Mouse (Mus musculus) gastrocnemius, adult 8-10 months (tissue): ENCODE measurements around the gene Gabpb1. TPM values are rescaled to one million over a fixed set of nuclear protein-coding genes. Genes with fewer than 3 reads are reported as not detected.

Experiments used
- DNase-seq, 2 experiments: peaks; one replicate each; pipeline ENCODE4 v3.0.0; 2022; ENCODE audit warnings: low spot score in 2 of 2
- total RNA-seq, 4 experiments: library from RNA; stranded (reverse); gene quantifications; 2 replicates each; pipeline ENCODE4 v1.2.4; 2022

Gabpb1 gene
- total RNA-seq: 1 to 10 TPM; 6.1 to 9.0 (median 6.4) TPM

DNA sequence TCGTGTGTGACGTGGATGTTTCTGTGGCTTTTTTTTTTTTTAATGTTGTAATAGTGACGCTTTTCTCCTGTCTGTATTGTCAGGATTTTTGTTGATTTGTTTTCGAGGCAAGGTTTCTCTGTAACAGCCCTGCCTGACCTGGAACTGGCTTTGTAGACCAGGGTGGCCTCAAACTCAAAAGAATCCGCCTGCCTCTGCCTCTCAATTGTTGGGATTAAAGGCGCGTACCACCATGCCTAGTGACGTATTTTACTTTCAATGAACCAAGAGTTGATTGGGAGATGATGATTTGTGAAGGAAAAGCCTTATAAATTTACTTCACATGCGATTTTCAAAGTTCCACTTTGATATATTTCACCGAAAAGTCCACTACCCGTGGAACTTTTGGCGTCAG is at the start of gene Gabpb1:
TSS of gene Gabpb1 (minus strand) at position 216 of the 394 bp plus-strand sequence.
- no peak for DNase-seq

GRCm38 (mm10) chr2:126712950-126713349 is 36.8 kb upstream of the Gabpb1 start:
- DNase-seq: no peak

DNA sequence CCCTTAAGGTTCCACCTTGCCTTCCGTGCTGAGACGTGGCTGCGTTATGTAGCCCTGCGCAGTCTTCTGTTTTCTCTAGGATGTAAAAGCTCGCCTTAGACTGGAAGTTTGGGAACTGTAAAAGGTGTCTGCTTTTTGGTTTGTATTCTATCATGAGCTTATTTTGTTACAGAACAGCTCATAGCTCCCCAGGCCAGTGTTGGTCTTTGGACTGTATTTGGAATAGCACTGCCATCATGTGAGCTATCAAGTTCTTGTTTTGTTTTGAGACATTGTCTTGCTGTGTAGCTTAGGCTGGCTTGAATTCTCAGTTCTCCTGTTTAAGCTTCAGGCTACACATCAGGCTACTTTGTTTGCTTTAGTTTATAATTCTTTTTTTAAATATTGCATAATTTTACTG is 36.4 kb upstream of the Gabpb1 start:
- DNase-seq: no peak

DNA sequence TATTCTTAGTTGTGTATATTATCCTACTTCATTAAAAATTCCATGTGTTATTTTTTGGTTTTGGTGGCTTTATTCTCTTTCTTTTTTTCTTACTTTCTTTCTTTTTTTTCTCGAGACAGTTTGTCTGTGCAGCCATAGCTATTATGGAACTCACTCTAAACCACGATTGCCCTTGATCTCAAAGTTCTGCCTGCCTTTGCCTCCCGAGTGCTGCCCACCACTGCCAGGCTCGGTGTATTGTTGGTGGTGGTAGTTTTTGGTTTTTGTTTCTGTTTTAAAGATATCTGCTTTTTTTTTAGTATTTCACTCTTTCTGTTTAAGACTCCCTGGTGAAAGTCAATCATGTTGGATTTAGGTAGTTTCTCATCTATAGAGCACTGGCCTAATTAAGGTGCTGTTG is 32.2 kb upstream of the Gabpb1 start:
- DNase-seq: no peak

- DNase-seq: no peak
Observed at GRCm38 (mm10) chr2:126707438-126707779, 31.3 kb upstream of the Gabpb1 start.

DNA sequence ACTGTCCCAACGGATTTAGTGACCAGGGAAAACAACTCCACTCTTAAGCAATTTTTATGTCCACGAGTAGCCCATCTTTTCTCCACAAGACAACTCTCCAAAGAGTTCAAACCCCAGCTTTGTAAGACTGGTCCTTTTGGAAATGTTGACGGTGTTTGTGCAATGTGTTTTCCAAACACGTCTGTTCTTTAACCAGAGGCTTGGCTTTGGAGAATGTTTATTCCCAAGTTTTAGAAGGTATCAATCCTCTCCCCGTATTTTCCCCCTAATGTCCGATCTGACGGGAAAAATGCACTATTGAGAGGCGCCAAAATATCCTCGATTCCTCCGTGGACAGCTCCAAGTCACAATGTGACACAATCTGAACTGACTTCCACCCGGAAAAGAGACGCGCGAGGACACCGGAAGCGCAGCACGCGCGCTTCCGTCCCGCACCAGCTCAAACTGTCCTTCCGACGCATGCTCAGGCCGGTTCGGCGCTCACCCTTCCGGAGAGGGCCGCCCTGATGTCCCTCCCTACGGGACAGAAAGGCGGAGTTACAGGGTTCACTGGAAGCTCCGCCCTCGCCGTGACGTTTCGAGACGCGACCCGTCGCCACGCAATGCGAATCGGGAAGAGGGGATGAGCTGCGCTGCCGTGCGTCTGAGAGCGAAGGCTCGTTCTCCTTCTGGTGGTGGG is 30.8 kb upstream of the Gabpb1 start, which contains the start of gene Usp8:
TSS of gene Usp8 (plus strand) at position 570 of the 679 bp plus-strand sequence.
- peak; percentile 93 to 95 for DNase-seq

GRCm38 (mm10) chr2:126695285-126695684 is 19.1 kb upstream of the Gabpb1 start:
- no peak for DNase-seq

DNA sequence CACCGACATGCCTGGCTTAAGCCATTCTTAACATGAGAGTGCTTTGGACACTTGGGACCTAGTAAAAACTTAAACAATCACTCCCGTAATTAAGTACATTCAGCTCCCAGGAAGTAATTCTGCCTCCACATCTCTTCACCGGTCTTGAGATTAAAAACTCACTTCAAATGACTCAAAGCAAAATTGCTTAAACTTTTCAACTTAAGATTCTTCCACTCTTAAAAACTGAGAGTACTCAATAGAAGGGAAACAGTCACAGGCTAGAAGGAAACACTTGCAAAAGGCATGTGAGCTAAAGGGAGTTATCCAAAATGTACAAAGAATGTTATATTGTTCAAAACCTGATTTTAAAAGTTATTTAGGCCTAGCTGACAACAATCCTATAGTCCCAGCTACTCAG is 15.2 kb upstream of the Gabpb1 start:
- DNase-seq: no peak

GRCm38 (mm10) chr2:126682937-126683336 is 6.8 kb upstream of the Gabpb1 start:
- DNase-seq: no peak

- DNase-seq: no peak
Observed at GRCm38 (mm10) chr2:126682333-126682732, 6.2 kb upstream of the Gabpb1 start.

- DNase-seq: no peak
Observed at GRCm38 (mm10) chr2:126677366-126677765, 1.2 kb upstream of the Gabpb1 start.

- peak; percentile 79 to 80 for DNase-seq
Observed at GRCm38 (mm10) chr2:126675169-126676121, 692 bp downstream of the Gabpb1 start.

DNA sequence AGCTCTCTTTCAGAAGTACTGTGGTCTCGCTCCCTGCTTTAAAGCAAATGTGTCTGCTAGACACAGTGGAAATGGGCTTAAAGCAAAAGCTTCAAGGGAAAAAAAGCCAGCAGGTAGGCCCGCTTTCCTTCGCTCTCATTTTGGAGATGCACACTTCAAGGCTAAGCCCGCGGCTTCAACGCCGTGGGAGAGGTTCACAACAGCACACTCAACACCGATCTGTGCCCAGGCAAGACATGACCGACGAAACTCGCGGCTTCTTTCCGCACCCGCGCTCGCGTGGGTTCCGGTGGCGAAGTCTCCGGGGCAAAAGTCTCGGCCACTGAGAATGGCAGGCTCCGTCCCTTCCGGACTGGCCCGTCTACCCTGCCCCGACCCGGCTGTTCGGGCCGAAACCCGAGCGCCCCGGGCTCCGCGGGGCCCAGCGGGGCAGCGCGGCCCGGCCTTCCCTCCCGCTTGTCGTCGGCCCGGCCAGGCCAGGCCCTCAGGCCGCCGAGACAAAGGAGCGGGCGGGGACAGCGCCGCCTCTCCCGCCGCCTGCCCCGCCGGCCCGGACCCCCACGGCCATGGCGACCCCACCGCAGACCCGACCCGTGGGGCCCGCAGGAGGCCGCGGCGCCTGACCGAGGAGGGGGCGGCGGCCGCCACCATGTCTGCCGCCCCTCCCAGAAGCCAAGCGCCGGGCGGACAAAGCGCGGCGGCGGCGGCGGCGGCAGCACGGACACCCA is 1.5 kb downstream of the Gabpb1 start:
- DNase-seq: peak; percentile 8 to 9

GRCm38 (mm10) chr2:126673317-126674242 is 2.6 kb downstream of the Gabpb1 start:
- DNase-seq: no peak

DNA sequence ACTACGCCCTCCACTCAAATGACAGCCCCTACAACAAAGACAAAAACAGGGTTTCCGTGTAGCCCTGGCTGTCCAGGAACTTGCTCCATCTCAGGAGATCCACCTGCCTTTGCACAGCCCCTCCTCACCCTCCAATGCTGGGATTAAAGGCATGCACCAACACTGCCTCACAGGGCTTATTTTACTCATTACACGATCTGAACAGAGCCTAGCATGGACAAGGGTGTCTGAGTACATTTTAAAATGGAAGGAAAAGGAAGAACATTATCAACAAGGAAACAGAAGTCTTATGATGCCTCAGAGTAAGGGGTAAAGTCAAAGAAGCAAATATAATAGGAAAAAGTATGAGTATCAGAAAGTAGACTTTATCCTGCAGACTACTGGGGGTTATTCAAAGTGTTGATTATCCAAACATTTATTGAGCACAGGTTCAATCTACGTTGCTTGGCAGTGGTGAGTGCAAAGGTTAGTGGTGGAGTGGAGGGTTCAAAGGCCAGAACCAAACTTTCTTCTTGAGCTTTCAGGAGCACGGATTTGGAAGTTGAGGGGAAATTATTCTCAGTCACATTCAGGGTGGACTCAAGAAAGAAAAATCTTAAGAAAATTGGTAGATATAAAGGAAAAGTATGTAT is 7.4 kb downstream of the Gabpb1 start:
- DNase-seq: no peak

DNA sequence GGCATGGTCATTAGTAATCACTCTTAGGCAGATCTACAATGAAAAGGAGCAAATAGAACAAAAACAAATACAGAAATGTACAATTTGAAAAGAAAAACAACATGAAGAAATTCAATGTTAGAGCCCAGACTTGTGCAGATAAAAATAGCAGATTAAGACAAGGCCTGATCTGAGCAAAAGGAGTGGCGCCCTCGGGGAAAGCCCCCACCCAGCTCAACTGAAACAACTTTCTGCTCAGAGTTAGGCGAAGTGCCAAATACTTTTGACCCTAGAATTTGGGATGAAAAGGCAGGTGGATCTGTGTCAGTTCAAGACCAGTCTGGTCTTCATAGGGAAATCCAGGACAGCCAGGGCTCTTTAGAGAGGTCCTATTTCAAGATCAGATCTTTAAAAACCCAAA is 10.2 kb downstream of the Gabpb1 start:
- DNase-seq: no peak

GRCm38 (mm10) chr2:126663481-126663880 is 12.7 kb downstream of the Gabpb1 start:
- DNase-seq: no peak

GRCm38 (mm10) chr2:126652929-126653328 is 23.2 kb downstream of the Gabpb1 start:
- no peak for DNase-seq

- DNase-seq: no peak
Observed at GRCm38 (mm10) chr2:126647762-126648161, 28.4 kb downstream of the Gabpb1 start.

DNA sequence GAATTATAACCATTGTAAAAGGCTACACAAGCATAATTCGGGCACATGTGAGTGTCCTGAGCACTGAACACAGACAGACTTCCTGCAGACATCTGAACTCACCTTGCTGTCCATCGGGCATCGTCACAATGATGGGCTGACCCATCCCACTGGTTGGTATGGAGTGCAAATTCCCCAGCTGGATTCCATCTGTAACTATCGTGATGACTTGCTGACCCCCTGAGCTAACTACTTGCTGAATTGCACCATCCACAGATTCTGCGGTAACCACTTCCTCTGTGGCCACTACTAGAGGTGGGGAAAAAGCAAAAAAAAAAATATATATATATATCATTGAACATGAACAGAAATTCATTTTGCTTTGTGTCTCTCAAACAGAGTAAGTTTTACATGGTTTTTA is 29.7 kb downstream of the Gabpb1 start:
- DNase-seq: no peak
